10 mouse cellular contexts compared by ENCODE assay signal in genomic region chr7:143614404-143615135, GRCm38 (mm10). TPM values are rescaled to one million over a fixed set of nuclear protein-coding genes. Genes with fewer than 3 reads are reported as not detected.
DNase-seq lines count a peak whose midpoint lies in the region; ATAC-seq and TF ChIP-seq lines count a peak whose summit lies in the region.
"Had no signal": no experiment of that assay in that cellular context is flagged by ENCODE, and none has a peak within 500 bp of the region (broad histone marks: within the 10 kb centered on the region; RNA-seq: fewer than 3 reads in every experiment).

No protein-coding gene starts in this region.

- 55% methylated on average over 9 of the region's 9 CpGs for WGBS in liver, adult 2 months
- WGBS in liver, embryonic 11.5 days: 50% methylated on average over 9 of the region's 9 CpGs
- 29% methylated on average over 9 of the region's 9 CpGs for WGBS in heart, postnatal 0 days
- 41% methylated on average over 9 of the region's 9 CpGs for WGBS in stomach, embryonic 16.5 days
- WGBS in forebrain, embryonic 13.5 days: 76% methylated on average over 9 of the region's 9 CpGs
- 76% methylated on average over 9 of the region's 9 CpGs for WGBS in hindbrain, embryonic 10.5 days

- H3K4me3 ChIP-seq in liver, adult 2 months (ENCODE audit: insufficient read depth, low read depth, low read length): no peak overlapping the region
- H3K4me3 ChIP-seq in liver, embryonic 11.5 days (ENCODE audit: low read depth, low read length): no peak overlapping the region
- H3K4me3 ChIP-seq in heart, postnatal 0 days (ENCODE audit: low read depth, low read length): no peak overlapping the region
- H3K4me3 ChIP-seq in stomach, embryonic 16.5 days (replicated peaks; ENCODE audit: low read length): no peak overlapping the region
- no peak overlapping the region for H3K4me3 ChIP-seq in forebrain, embryonic 13.5 days
- no peak overlapping the region for H3K4me3 ChIP-seq in hindbrain, embryonic 10.5 days
- H3K4me3 ChIP-seq: liver, embryonic 12.5 days had no signal

- no peaks in the 10 kb centered on the region for H3K4me1 ChIP-seq in liver, adult 2 months (ENCODE audit: control insufficient read depth, insufficient read depth, low read length)
- H3K4me1 ChIP-seq in liver, embryonic 11.5 days (replicated peaks; ENCODE audit: control insufficient read depth, insufficient read depth, low read length): no peaks in the 10 kb centered on the region
- H3K4me1 ChIP-seq in heart, postnatal 0 days (ENCODE audit: control insufficient read depth, insufficient read depth): no peaks in the 10 kb centered on the region; the same call in 1 of the 2 replicates
- H3K4me1 ChIP-seq in stomach, embryonic 16.5 days (ENCODE audit: control insufficient read depth, insufficient read depth, low read length): 0 out of 2 replicates have a peak, but pooled peaks cover 4% of the 10 kb centered on the region
- no peaks in the 10 kb centered on the region for H3K4me1 ChIP-seq in forebrain, embryonic 13.5 days
- no peaks in the 10 kb centered on the region for H3K4me1 ChIP-seq in hindbrain, embryonic 10.5 days (replicated peaks)
- H3K4me1 ChIP-seq: liver, embryonic 12.5 days had no signal

- no peak for TF ChIP-seq EP300 in heart, postnatal 0 days (IDR thresholded peaks at IDR 0.05; ENCODE audit: low read depth)

- no peak overlapping the region for H3K4me2 ChIP-seq in liver, embryonic 11.5 days
- H3K4me2 ChIP-seq in heart, postnatal 0 days (ENCODE audit: low read depth, low read length): no peak overlapping the region
- 0 out of 2 replicates have a peak overlapping the region, but pooled peaks have one; percentile 7 for H3K4me2 ChIP-seq in stomach, embryonic 16.5 days (ENCODE audit: low read depth, low read length)
- no peak overlapping the region for H3K4me2 ChIP-seq in forebrain, embryonic 13.5 days
- H3K4me2 ChIP-seq: liver, embryonic 12.5 days had no signal

- ATAC-seq in liver, embryonic 11.5 days (replicated peaks; ENCODE audit: low FRiP score): no peak
- ATAC-seq in heart, postnatal 0 days (ENCODE audit: insufficient read depth, low read depth): peak; percentile 68
- peak; percentile 86 for ATAC-seq in stomach, embryonic 16.5 days (ENCODE audit: insufficient read depth, low FRiP score)
- ATAC-seq in forebrain, embryonic 13.5 days: no peak
- ATAC-seq: liver, embryonic 12.5 days had no signal

- TF ChIP-seq POLR2A in liver, adult 2 months (IDR thresholded peaks at IDR 0.05; ENCODE audit: extremely low read depth, insufficient read depth, low read length): no peak

- H3K27ac ChIP-seq in liver, adult 2 months (replicated peaks; ENCODE audit: insufficient read depth, low read depth, low read length): peak overlapping the region; percentile 42
- no peak overlapping the region for H3K27ac ChIP-seq in liver, embryonic 11.5 days (ENCODE audit: low read depth, low read length)
- peak overlapping the region; percentile 74 for H3K27ac ChIP-seq in heart, postnatal 0 days (ENCODE audit: low read depth)
- H3K27ac ChIP-seq in stomach, embryonic 16.5 days (ENCODE audit: low read length): peak overlapping the region; percentile 63
- no peak overlapping the region for H3K27ac ChIP-seq in forebrain, embryonic 13.5 days
- H3K27ac ChIP-seq in hindbrain, embryonic 10.5 days: no peak overlapping the region
- H3K27ac ChIP-seq: liver, embryonic 12.5 days had no signal

- no peak for TF ChIP-seq CTCF in liver, adult 2 months (IDR thresholded peaks at IDR 0.05; ENCODE audit: low read depth, low read length)
- TF ChIP-seq CTCF in heart, postnatal 0 days (IDR thresholded peaks at IDR 0.05; ENCODE audit: low read depth): no peak

- H3K79me2 ChIP-seq in liver, adult 2 months (ENCODE audit: control insufficient read depth, insufficient read depth, low read length): no peaks in the 10 kb centered on the region

- H3K36me3 ChIP-seq in liver, adult 2 months (ENCODE audit: control insufficient read depth, insufficient read depth, low read length): no peaks in the 10 kb centered on the region
- no peaks in the 10 kb centered on the region for H3K36me3 ChIP-seq in liver, embryonic 11.5 days (ENCODE audit: control insufficient read depth, insufficient read depth, low read length)
- H3K36me3 ChIP-seq in heart, postnatal 0 days (replicated peaks; ENCODE audit: control insufficient read depth, insufficient read depth, low read length): no peaks in the 10 kb centered on the region
- H3K36me3 ChIP-seq in stomach, embryonic 16.5 days (ENCODE audit: control insufficient read depth, insufficient read depth, low read length): no peaks in the 10 kb centered on the region
- H3K36me3 ChIP-seq in forebrain, embryonic 13.5 days (ENCODE audit: poor library complexity, severe bottlenecking): no peaks in the 10 kb centered on the region
- no peaks in the 10 kb centered on the region for H3K36me3 ChIP-seq in hindbrain, embryonic 10.5 days
- H3K36me3 ChIP-seq: liver, embryonic 12.5 days had no signal

- no peak overlapping the region for H3K9ac ChIP-seq in liver, adult 2 months (ENCODE audit: low read depth, low read length)
- H3K9ac ChIP-seq in liver, embryonic 11.5 days (ENCODE audit: low read depth, low read length): no peak overlapping the region
- no peak overlapping the region for H3K9ac ChIP-seq in heart, postnatal 0 days (replicated peaks; ENCODE audit: low read depth, low read length)
- no peak overlapping the region for H3K9ac ChIP-seq in stomach, embryonic 16.5 days (ENCODE audit: low read length)
- no peak overlapping the region for H3K9ac ChIP-seq in forebrain, embryonic 13.5 days
- H3K9ac ChIP-seq: liver, embryonic 12.5 days had no signal

- H3K9me3 ChIP-seq in liver, embryonic 11.5 days (ENCODE audit: control insufficient read depth, low read length): no peaks in the 10 kb centered on the region
- no peaks in the 10 kb centered on the region for H3K9me3 ChIP-seq in heart, postnatal 0 days (replicated peaks; ENCODE audit: control insufficient read depth, low read length)
- no peaks in the 10 kb centered on the region for H3K9me3 ChIP-seq in stomach, embryonic 16.5 days (replicated peaks; ENCODE audit: control insufficient read depth, low read length)
- 0 out of 2 replicates have a peak, but pooled peaks cover 3% of the 10 kb centered on the region for H3K9me3 ChIP-seq in forebrain, embryonic 13.5 days (replicated peaks)
- no peaks in the 10 kb centered on the region for H3K9me3 ChIP-seq in hindbrain, embryonic 10.5 days
- H3K9me3 ChIP-seq: liver, embryonic 12.5 days had no signal

- peak; percentile 14 for DNase-seq in liver, adult 2 months (ENCODE audit: extremely low read depth, low read depth, low spot score)
- no peak for DNase-seq in liver, embryonic 11.5 days (ENCODE audit: low spot score)
- DNase-seq in heart, postnatal 0 days (ENCODE audit: low spot score): peak; percentile 36
- peak; percentile 24 to 49 for DNase-seq in kidney, postnatal 4 days
- no peak for DNase-seq in urinary bladder, postnatal 36 days (ENCODE audit: low spot score in 2 of 2)
- no peak for DNase-seq in hindbrain, embryonic 10.5 days (ENCODE audit: low spot score)
- DNase-seq: thymus, postnatal 36 days had no signal

- no peaks in the 10 kb centered on the region for H3K27me3 ChIP-seq in liver, adult 2 months (ENCODE audit: control insufficient read depth, insufficient read depth, low read length)
- H3K27me3 ChIP-seq in liver, embryonic 11.5 days (replicated peaks; ENCODE audit: control insufficient read depth, insufficient read depth, low read length): no peaks in the 10 kb centered on the region
- H3K27me3 ChIP-seq in heart, postnatal 0 days (ENCODE audit: control insufficient read depth, insufficient read depth, low read length): no peaks in the 10 kb centered on the region
- no peaks in the 10 kb centered on the region for H3K27me3 ChIP-seq in stomach, embryonic 16.5 days (ENCODE audit: control insufficient read depth, insufficient read depth, low read length)
- H3K27me3 ChIP-seq in forebrain, embryonic 13.5 days: no peaks in the 10 kb centered on the region
- H3K27me3 ChIP-seq in hindbrain, embryonic 10.5 days (ENCODE audit: insufficient read depth, poor library complexity, severe bottlenecking): no peaks in the 10 kb centered on the region

RNA-seq across cellular contexts. Expression of gene Tnfrsf26, which starts 14.0 kb away (rescaled TPM):
- 0.37 and 0.87 TPM in 2 replicates for total RNA-seq in liver, adult 2 months (2014; rRNA removed)
- 0.12 and 0.26 TPM in 2 replicates for polyA plus RNA-seq in liver, adult 2 months (2012; rRNA removed)
- polyA plus RNA-seq in liver, embryonic 11.5 days (2014; fragmentation: Nextera tagmentation; extraction: Ambion mirVana): 0.73 and 0.92 TPM in 2 replicates
- 0.12 and 0.84 TPM in 2 replicates for total RNA-seq in heart, postnatal 0 days (2014; rRNA removed; ENCODE audit: low replicate concordance)
- polyA plus RNA-seq in heart, postnatal 0 days (2015; fragmentation: Nextera tagmentation; extraction: Ambion mirVana): 0.37 and 0.38 TPM in 2 replicates
- polyA plus RNA-seq in stomach, embryonic 16.5 days (2015; fragmentation: Nextera tagmentation; extraction: Ambion mirVana): 0.59 and 0.66 TPM in 2 replicates
- 0.05 and 0.14 TPM in 2 replicates for polyA plus RNA-seq in forebrain, embryonic 13.5 days (2015; fragmentation: Nextera tagmentation; extraction: Ambion mirVana)
- polyA plus RNA-seq in hindbrain, embryonic 10.5 days (2016; fragmentation: Nextera tagmentation; extraction: Ambion mirVana): 0.18 and 0.31 TPM in 2 replicates

RNA-seq across cellular contexts. Expression of gene Cars, which starts 14.7 kb away (rescaled TPM):
- total RNA-seq in liver, adult 2 months (2014; rRNA removed): 13.6 and 17.9 TPM in 2 replicates
- polyA plus RNA-seq in liver, adult 2 months (2012; rRNA removed): 15.2 and 20.0 TPM in 2 replicates
- 100 and 107 TPM in 2 replicates for polyA plus RNA-seq in liver, embryonic 11.5 days (2014; fragmentation: Nextera tagmentation; extraction: Ambion mirVana)
- total RNA-seq in heart, postnatal 0 days (2014; rRNA removed; ENCODE audit: low replicate concordance): 7.0 and 15.4 TPM in 2 replicates
- 14.7 TPM in 2 replicates for polyA plus RNA-seq in heart, postnatal 0 days (2015; fragmentation: Nextera tagmentation; extraction: Ambion mirVana)
- 72.8 and 85.8 TPM in 2 replicates for polyA plus RNA-seq in stomach, embryonic 16.5 days (2015; fragmentation: Nextera tagmentation; extraction: Ambion mirVana)
- 64.4 and 73.7 TPM in 2 replicates for polyA plus RNA-seq in forebrain, embryonic 13.5 days (2015; fragmentation: Nextera tagmentation; extraction: Ambion mirVana)
- 75.5 and 77.0 TPM in 2 replicates for polyA plus RNA-seq in hindbrain, embryonic 10.5 days (2016; fragmentation: Nextera tagmentation; extraction: Ambion mirVana)

RNA-seq across cellular contexts. Expression of gene Tnfrsf22, which starts 34.9 kb away (rescaled TPM):
- total RNA-seq in liver, adult 2 months (2014; rRNA removed): 0.37 and 0.40 TPM in 2 replicates
- polyA plus RNA-seq in liver, adult 2 months (2012; rRNA removed): 0.68 and 0.93 TPM in 2 replicates
- polyA plus RNA-seq in liver, embryonic 11.5 days (2014; fragmentation: Nextera tagmentation; extraction: Ambion mirVana): 2.6 and 3.9 TPM in 2 replicates
- total RNA-seq in heart, postnatal 0 days (2014; rRNA removed; ENCODE audit: low replicate concordance): 1.9 and 3.2 TPM in 2 replicates
- polyA plus RNA-seq in heart, postnatal 0 days (2015; fragmentation: Nextera tagmentation; extraction: Ambion mirVana): 2.6 and 2.9 TPM in 2 replicates
- 6.2 and 6.4 TPM in 2 replicates for polyA plus RNA-seq in stomach, embryonic 16.5 days (2015; fragmentation: Nextera tagmentation; extraction: Ambion mirVana)
- polyA plus RNA-seq in forebrain, embryonic 13.5 days (2015; fragmentation: Nextera tagmentation; extraction: Ambion mirVana): 5.3 and 5.5 TPM in 2 replicates
- 8.3 and 9.7 TPM in 2 replicates for polyA plus RNA-seq in hindbrain, embryonic 10.5 days (2016; fragmentation: Nextera tagmentation; extraction: Ambion mirVana)

Comparison
In these comparisons a context has a peak if more than half of its experiments do, and no peak if none do; other contexts are left out.
1. DNase-seq: peak in liver, adult 2 months (single experiment), heart, postnatal 0 days (single experiment) and kidney, postnatal 4 days (2 of 2); none in liver, embryonic 11.5 days (single experiment), urinary bladder, postnatal 36 days (0 of 2) and hindbrain, embryonic 10.5 days (single experiment).
2. H3K27ac ChIP-seq: peak in liver, adult 2 months (single experiment), heart, postnatal 0 days (single experiment) and stomach, embryonic 16.5 days (single experiment); none in liver, embryonic 11.5 days (single experiment), forebrain, embryonic 13.5 days (single experiment) and hindbrain, embryonic 10.5 days (single experiment).
3. ATAC-seq: peak in heart, postnatal 0 days (single experiment) and stomach, embryonic 16.5 days (single experiment); none in liver, embryonic 11.5 days (single experiment) and forebrain, embryonic 13.5 days (single experiment).